Mouse (Mus musculus) kidney, adult 2 months (tissue): Measurements from ENCODE around the gene Zfp384.

Experiments
- CTCF ChIP-seq: fragments of 200-500 bp; conservative IDR thresholded peaks from 2 replicates; pipeline ENCODE4 v1.5.1; 2011; ENCODE audit warnings: low read depth, mild to moderate bottlenecking, control low read depth, low read length, moderate library complexity, mixed read lengths; ENCODE audit not compliant: insufficient read depth, insufficient read length
- POLR2A ChIP-seq: fragments of 200-500 bp; IDR thresholded peaks from one replicate; pipeline ENCODE4 v1.6.1; 2011; ENCODE audit warnings: low read depth, low read length, control low read depth

- no peak for TF ChIP-seq CTCF
- TF ChIP-seq POLR2A, result no peak
These were observed 30.7 kb downstream of the Zfp384 start, which contains the start of gene Ing4 for GRCm38 (mm10) chr6:125039533-125040153.
